Mouse (Mus musculus): Measurements from ENCODE around the gene Cldn2. TPM values are rescaled to one million over a fixed set of nuclear protein-coding genes. Genes with fewer than 3 reads are reported as not detected.
A peak's percentile ranks its signal among the peaks of the same experiment; 100 is the strongest.

Cldn2 gene
- polyA plus RNA-seq, 1 experiment, result not detected

DNA sequence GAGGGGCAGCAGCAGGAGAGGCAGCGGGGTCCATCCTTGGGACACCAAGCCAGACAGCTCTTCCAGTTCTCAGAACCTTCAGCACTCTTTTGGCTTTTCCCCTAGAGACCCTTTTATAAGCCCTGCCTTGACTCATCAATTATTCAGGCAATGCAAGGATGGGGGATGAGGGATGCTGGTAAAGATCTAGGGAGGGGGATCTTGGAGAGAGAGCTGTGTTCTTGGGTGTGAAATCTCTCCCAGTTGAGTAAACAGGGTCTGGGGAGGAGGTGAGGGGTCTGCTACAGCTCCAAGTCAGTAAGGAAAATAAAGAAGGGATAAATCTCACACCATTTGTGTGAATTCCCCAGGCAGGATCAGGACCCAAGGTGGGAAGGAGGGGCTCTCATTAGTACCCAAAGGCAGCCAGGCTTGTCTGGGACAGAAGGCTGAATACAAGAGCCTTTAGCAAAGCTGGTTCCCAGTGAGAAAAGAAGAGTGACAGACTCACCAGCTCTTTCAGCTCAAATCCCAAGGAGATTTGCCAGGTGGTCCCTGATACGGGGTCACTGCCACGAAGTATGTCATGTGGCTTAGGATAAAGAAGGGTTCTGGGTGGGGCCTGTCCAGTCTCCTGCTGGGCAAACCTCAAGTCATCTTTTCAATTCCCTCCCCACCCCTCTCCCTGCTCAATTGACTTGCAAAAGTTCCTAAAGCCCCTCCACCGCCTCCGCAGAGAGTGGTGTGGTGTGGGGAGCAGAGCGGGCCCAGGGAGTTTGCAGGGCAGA is 18.2 kb upstream of the Cldn2 start, which contains the start of gene Ripply1:
Ripply1 (minus strand) TSS at position 76 of the 767 bp plus-strand sequence.
- no peaks in the 10 kb centered on the region for H3K27me3 ChIP-seq (ENCODE audit: control insufficient read depth, insufficient read depth, low read length, poor library complexity, severe bottlenecking)
- H3K4me3 ChIP-seq (ENCODE audit: low read depth, low read length), result peak within 1 kb of the TSS; percentile 17
- no peaks in the 10 kb centered on the region for H3K36me3 ChIP-seq (ENCODE audit: control insufficient read depth, insufficient read depth, low read length, poor library complexity, severe bottlenecking)
- H3K27ac ChIP-seq (ENCODE audit: insufficient read depth, low read length), result peak within 1 kb of the TSS; percentile 86
- peak; percentile 77 for TF ChIP-seq EP300 (IDR thresholded peaks at IDR 0.05; ENCODE audit: insufficient read depth, low read depth, low read length)
- TF ChIP-seq POLR2A (IDR thresholded peaks at IDR 0.05; ENCODE audit: insufficient read depth, low read length), result no peak
- no peaks in the 10 kb centered on the region for H3K9me3 ChIP-seq (replicated peaks; ENCODE audit: control insufficient read depth, insufficient read depth, low read length, poor library complexity, severe bottlenecking)
- H3K4me1 ChIP-seq (ENCODE audit: control insufficient read depth, insufficient read depth, low read length), result peaks cover 5% of the 10 kb centered on the region
- H3K9ac ChIP-seq (ENCODE audit: low read depth, poor library complexity, severe bottlenecking), result no peak within 1 kb of the TSS

GRCm38 (mm10) chrX:139783045-139783422 is 17.6 kb upstream of the Cldn2 start:
- H3K27me3 ChIP-seq (ENCODE audit: control insufficient read depth, insufficient read depth, low read length, poor library complexity, severe bottlenecking), result no peaks in the 10 kb centered on the region
- H3K27ac ChIP-seq (ENCODE audit: insufficient read depth, low read length), result peak overlapping the region; percentile 86
- H3K4me3 ChIP-seq (ENCODE audit: low read depth, low read length), result no peak overlapping the region
- peaks cover 5% of the 10 kb centered on the region for H3K4me1 ChIP-seq (ENCODE audit: control insufficient read depth, insufficient read depth, low read length)
- no peak overlapping the region for H3K9ac ChIP-seq (ENCODE audit: low read depth, poor library complexity, severe bottlenecking)
- H3K9me3 ChIP-seq (replicated peaks; ENCODE audit: control insufficient read depth, insufficient read depth, low read length, poor library complexity, severe bottlenecking), result no peaks in the 10 kb centered on the region
- no peak for TF ChIP-seq CTCF (IDR thresholded peaks at IDR 0.05; ENCODE audit: low read depth, low read length)
- no peak for TF ChIP-seq EP300 (IDR thresholded peaks at IDR 0.05; ENCODE audit: insufficient read depth, low read depth, low read length)
- no peak for TF ChIP-seq POLR2A (IDR thresholded peaks at IDR 0.05; ENCODE audit: insufficient read depth, low read length)
- H3K36me3 ChIP-seq (ENCODE audit: control insufficient read depth, insufficient read depth, low read length, poor library complexity, severe bottlenecking), result no peaks in the 10 kb centered on the region

- Histone ChIP-seq H3K9ac (ENCODE audit: low read depth, poor library complexity, severe bottlenecking) (no peak overlapping the region), H3K36me3 (ENCODE audit: control insufficient read depth, insufficient read depth, low read length, poor library complexity, severe bottlenecking) (no peaks in the 10 kb centered on the region), H3K27me3 (ENCODE audit: control insufficient read depth, insufficient read depth, low read length, poor library complexity, severe bottlenecking) (no peaks in the 10 kb centered on the region), H3K4me1 (ENCODE audit: control insufficient read depth, insufficient read depth, low read length) (peaks cover 2% of the 10 kb centered on the region), H3K9me3 (replicated peaks; ENCODE audit: control insufficient read depth, insufficient read depth, low read length, poor library complexity, severe bottlenecking) (no peaks in the 10 kb centered on the region), H3K27ac (ENCODE audit: insufficient read depth, low read length) (no peak overlapping the region), H3K4me3 (ENCODE audit: low read depth, low read length) (no peak overlapping the region)
- no peak for TF ChIP-seq CTCF (IDR thresholded peaks at IDR 0.05; ENCODE audit: low read depth, low read length)
- no peak for TF ChIP-seq EP300 (IDR thresholded peaks at IDR 0.05; ENCODE audit: insufficient read depth, low read depth, low read length)
- TF ChIP-seq POLR2A (IDR thresholded peaks at IDR 0.05; ENCODE audit: insufficient read depth, low read length), result no peak
Observed at GRCm38 (mm10) chrX:139785764-139786163, 14.9 kb upstream of the Cldn2 start.

- H3K4me3 ChIP-seq (ENCODE audit: low read depth, low read length), result no peak overlapping the region
- no peaks in the 10 kb centered on the region for H3K36me3 ChIP-seq (ENCODE audit: control insufficient read depth, insufficient read depth, low read length, poor library complexity, severe bottlenecking)
- H3K9ac ChIP-seq (ENCODE audit: low read depth, poor library complexity, severe bottlenecking), result no peak overlapping the region
- TF ChIP-seq POLR2A (IDR thresholded peaks at IDR 0.05; ENCODE audit: insufficient read depth, low read length) (no peak), EP300 (IDR thresholded peaks at IDR 0.05; ENCODE audit: insufficient read depth, low read depth, low read length) (no peak), CTCF (IDR thresholded peaks at IDR 0.05; ENCODE audit: low read depth, low read length) (no peak)
- H3K27me3 ChIP-seq (ENCODE audit: control insufficient read depth, insufficient read depth, low read length, poor library complexity, severe bottlenecking), result no peaks in the 10 kb centered on the region
- no peak overlapping the region for H3K27ac ChIP-seq (ENCODE audit: insufficient read depth, low read length)
- no peaks in the 10 kb centered on the region for H3K9me3 ChIP-seq (replicated peaks; ENCODE audit: control insufficient read depth, insufficient read depth, low read length, poor library complexity, severe bottlenecking)
- H3K4me1 ChIP-seq (ENCODE audit: control insufficient read depth, insufficient read depth, low read length), result no peaks in the 10 kb centered on the region
Observed at GRCm38 (mm10) chrX:139794072-139794845, 6.4 kb upstream of the Cldn2 start.

- Histone ChIP-seq H3K4me1 (ENCODE audit: control insufficient read depth, insufficient read depth, low read length) (no peaks in the 10 kb centered on the region), H3K27me3 (ENCODE audit: control insufficient read depth, insufficient read depth, low read length, poor library complexity, severe bottlenecking) (no peaks in the 10 kb centered on the region), H3K9ac (ENCODE audit: low read depth, poor library complexity, severe bottlenecking) (no peak overlapping the region), H3K9me3 (replicated peaks; ENCODE audit: control insufficient read depth, insufficient read depth, low read length, poor library complexity, severe bottlenecking) (no peaks in the 10 kb centered on the region), H3K27ac (ENCODE audit: insufficient read depth, low read length) (no peak overlapping the region), H3K36me3 (ENCODE audit: control insufficient read depth, insufficient read depth, low read length, poor library complexity, severe bottlenecking) (no peaks in the 10 kb centered on the region), H3K4me3 (ENCODE audit: low read depth, low read length) (no peak overlapping the region)
- TF ChIP-seq POLR2A (IDR thresholded peaks at IDR 0.05; ENCODE audit: insufficient read depth, low read length) (no peak), EP300 (IDR thresholded peaks at IDR 0.05; ENCODE audit: insufficient read depth, low read depth, low read length) (no peak), CTCF (IDR thresholded peaks at IDR 0.05; ENCODE audit: low read depth, low read length) (no peak)
Observed at GRCm38 (mm10) chrX:139796037-139796436, 4.6 kb upstream of the Cldn2 start.

- Histone ChIP-seq H3K9ac (ENCODE audit: low read depth, poor library complexity, severe bottlenecking) (no peak overlapping the region), H3K9me3 (replicated peaks; ENCODE audit: control insufficient read depth, insufficient read depth, low read length, poor library complexity, severe bottlenecking) (no peaks in the 10 kb centered on the region), H3K27ac (ENCODE audit: insufficient read depth, low read length) (no peak overlapping the region), H3K36me3 (ENCODE audit: control insufficient read depth, insufficient read depth, low read length, poor library complexity, severe bottlenecking) (no peaks in the 10 kb centered on the region), H3K27me3 (ENCODE audit: control insufficient read depth, insufficient read depth, low read length, poor library complexity, severe bottlenecking) (no peaks in the 10 kb centered on the region), H3K4me3 (ENCODE audit: low read depth, low read length) (no peak overlapping the region), H3K4me1 (ENCODE audit: control insufficient read depth, insufficient read depth, low read length) (no peaks in the 10 kb centered on the region)
- TF ChIP-seq EP300 (IDR thresholded peaks at IDR 0.05; ENCODE audit: insufficient read depth, low read depth, low read length) (no peak), CTCF (IDR thresholded peaks at IDR 0.05; ENCODE audit: low read depth, low read length) (no peak), POLR2A (IDR thresholded peaks at IDR 0.05; ENCODE audit: insufficient read depth, low read length) (no peak)
Observed at GRCm38 (mm10) chrX:139797875-139798274, 2.8 kb upstream of the Cldn2 start.

Measured in ES-Bruce4 (cell line).